Mouse (Mus musculus) bone marrow, adult 2 months (tissue): ENCODE results near the gene Arl3. TPM values are rescaled to one million over a fixed set of nuclear protein-coding genes. Genes with fewer than 3 reads are reported as not detected.

ENCODE experiments used
- H3K27ac ChIP-seq: fragments of 200-500 bp; 2 replicates; pipeline ENCODE4 v1.5.1; 2012; ENCODE audit warnings: low read depth, mild to moderate bottlenecking, control low read depth, inconsistent platforms, low read length; ENCODE audit not compliant: control insufficient read depth, poor library complexity, insufficient read depth
- H3K4me1 ChIP-seq: fragments of 200-500 bp; 2 replicates; pipeline ENCODE4 v1.6.1; 2011; ENCODE audit warnings: low read length; ENCODE audit not compliant: control insufficient read depth, insufficient read depth
- H3K4me3 ChIP-seq: fragments of 200-500 bp; replicated peaks from 2 replicates; pipeline ENCODE3; 2011; ENCODE audit warnings: mild to moderate bottlenecking, low read depth, low read length, control low read depth; ENCODE audit not compliant: control insufficient read depth
- CTCF ChIP-seq: fragments of 200-500 bp; IDR thresholded peaks from 2 replicates; pipeline ENCODE4 v1.5.1; 2011; ENCODE audit warnings: low read length, control low read depth; ENCODE audit not compliant: control insufficient read depth, insufficient read depth
- POLR2A ChIP-seq: fragments of 200-500 bp; IDR thresholded peaks from 2 replicates; pipeline ENCODE4 v1.6.1; 2011; ENCODE audit warnings: low read depth, mild to moderate bottlenecking, control low read depth, low read length, borderline replicate concordance; ENCODE audit not compliant: control insufficient read depth
- WGBS: fragments of 180-500 bp; shearing (Covaris S2); methylation state at CpG from one replicate; pipeline ENCODE4 v1.1.7; 2018; 5-methylcytosine and 5-hydroxymethylcytosine counted together
- polyA plus RNA-seq: library from polyadenylated mRNA; stranded (reverse); fragments of >200 nt; gene quantifications from 2 replicates; pipeline ENCODE4 v1.2.4, GENCODE M21; 2011; ENCODE audit warnings: low replicate concordance; ENCODE audit not compliant: missing spikeins, insufficient read depth, insufficient read length

Arl3 gene
- polyA plus RNA-seq, 1 experiment = 18.3 TPM

- H3K27ac ChIP-seq = peak overlapping the region; percentile 78
- 24% methylated on average over 11 of the region's 11 CpGs for WGBS
- no peak overlapping the region for H3K4me3 ChIP-seq
- no peak for TF ChIP-seq CTCF
- TF ChIP-seq POLR2A = no peak
- no peaks in the 10 kb centered on the region; the same call in 1 of the 2 replicates for H3K4me1 ChIP-seq
These were observed 19.4 kb downstream of the Arl3 start for GRCm38 (mm10) chr19:46553541-46553955.

DNA sequence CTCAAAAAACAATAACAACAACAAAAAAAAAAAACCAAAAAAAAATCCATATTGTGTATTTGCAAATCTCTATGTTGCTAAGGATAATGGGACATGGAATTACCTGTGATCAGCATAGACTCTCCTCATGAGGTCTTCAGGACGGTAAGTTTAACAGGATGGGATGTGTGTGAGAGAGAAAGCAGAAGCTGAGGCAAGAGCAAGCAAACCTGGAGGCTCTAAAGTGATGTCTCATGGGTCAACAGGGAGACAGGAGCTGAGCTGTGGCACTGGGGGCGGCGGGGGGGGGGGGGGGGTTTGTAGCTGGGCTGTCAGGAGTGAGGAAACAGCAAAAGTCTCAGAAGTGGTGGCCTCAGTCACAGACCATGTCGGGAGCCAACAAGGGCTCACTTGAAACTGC lies 20.5 kb downstream of the Arl3 start:
- WGBS = 62% methylated on average over 4 of the region's 4 CpGs
- H3K27ac ChIP-seq = no peak overlapping the region
- TF ChIP-seq CTCF (no peak), POLR2A (no peak)
- no peaks in the 10 kb centered on the region; the same call in 1 of the 2 replicates for H3K4me1 ChIP-seq
- no peak overlapping the region for H3K4me3 ChIP-seq

DNA sequence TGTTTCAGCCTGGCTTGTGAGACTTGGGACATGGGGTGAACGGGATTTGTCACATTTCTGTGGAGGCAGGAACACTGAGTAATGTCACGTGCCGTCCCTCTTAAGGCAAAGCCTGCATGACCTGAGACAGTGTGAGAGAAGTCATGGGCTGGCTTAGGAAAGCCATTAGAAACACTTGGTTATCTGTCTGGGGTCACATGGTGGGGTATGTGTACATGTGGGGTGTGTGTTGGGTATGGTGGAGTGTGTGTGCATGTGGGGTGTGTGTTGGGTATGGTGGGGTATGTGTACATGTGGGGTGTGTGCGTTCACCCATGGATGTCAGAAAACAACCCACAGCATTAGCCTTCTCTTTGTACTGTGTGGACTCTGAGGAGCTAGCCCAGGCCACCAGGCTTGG lies 22.6 kb downstream of the Arl3 start:
- TF ChIP-seq POLR2A = no peak
- TF ChIP-seq CTCF = no peak

DNA sequence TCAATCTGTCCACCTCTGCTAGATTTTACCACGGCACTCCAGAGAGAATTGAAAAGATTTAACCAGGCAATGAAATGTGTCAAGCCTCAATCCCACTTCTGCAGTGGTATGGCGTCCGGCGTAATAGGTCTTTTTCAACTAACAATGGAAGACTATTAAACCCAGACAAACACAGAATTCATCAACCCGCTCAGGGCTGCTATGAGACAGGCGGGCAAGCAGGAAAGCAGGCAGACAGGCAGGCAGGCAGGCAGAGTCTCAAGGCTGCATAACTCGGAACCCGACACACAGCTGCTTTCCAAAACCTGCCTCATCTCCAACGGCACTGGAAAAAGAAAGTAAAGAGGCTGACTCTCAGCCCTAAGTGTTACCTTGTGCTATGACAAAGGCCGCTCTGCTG lies 24.9 kb downstream of the Arl3 start:
- Histone ChIP-seq H3K4me3 (no peak overlapping the region), H3K27ac (no peak overlapping the region), H3K4me1 (no peaks in the 10 kb centered on the region; the same call in 1 of the 2 replicates)
- 89% methylated on average over 10 of the region's 10 CpGs for WGBS
- no peak for TF ChIP-seq CTCF
- no peak for TF ChIP-seq POLR2A

More for the DNA sequence above, 22.6 kb downstream of the Arl3 start:
- no peak overlapping the region for H3K27ac ChIP-seq
- no peaks in the 10 kb centered on the region; the same call in 1 of the 2 replicates for H3K4me1 ChIP-seq
- H3K4me3 ChIP-seq = no peak overlapping the region
- 84% methylated on average over 4 of the region's 4 CpGs for WGBS

DNA sequence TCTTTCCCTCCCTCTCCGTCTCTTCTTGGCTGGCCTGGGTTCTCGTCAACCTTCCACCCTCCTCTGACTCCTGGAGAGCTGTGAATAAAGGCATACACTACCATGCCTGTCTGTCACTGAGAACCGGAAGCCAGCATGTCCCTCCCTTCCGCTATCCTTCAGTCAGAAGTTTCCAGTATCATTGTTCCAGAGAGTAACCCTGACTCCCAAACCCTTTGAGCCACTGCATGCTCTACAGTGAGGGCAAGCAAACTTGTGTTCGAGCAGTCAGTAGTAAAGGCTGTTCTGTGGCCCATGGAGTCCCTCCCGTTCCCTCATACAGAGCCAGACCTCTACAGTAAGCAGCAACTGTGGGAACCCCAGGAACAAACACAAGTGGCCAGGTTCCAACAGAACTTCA lies 25.4 kb downstream of the Arl3 start:
- Histone ChIP-seq H3K27ac (no peak overlapping the region), H3K4me1 (no peaks in the 10 kb centered on the region; the same call in 1 of the 2 replicates), H3K4me3 (no peak overlapping the region)
- 88% methylated on average over 6 of the region's 6 CpGs for WGBS
- no peak for TF ChIP-seq POLR2A
- no peak for TF ChIP-seq CTCF

DNA sequence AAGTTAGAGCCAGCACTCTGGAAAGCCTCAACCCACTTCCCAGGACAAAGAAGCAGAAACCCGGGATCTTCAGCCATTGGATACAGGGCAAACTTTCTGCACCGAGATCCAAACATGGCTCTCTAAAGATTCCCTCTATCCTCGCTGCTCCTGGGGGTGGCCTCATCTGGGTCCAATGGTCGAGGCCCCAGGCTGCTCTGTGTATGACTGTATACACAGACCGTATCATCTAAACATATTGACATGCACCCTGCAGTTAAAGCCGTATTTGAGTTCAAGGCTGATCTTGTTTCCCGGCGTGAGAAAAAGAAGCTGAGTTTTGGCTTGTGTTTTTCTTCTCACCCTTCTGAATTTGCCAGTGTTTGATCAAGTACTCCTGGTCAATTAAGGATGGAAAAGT lies 30.2 kb downstream of the Arl3 start:
- Histone ChIP-seq H3K27ac (no peak overlapping the region), H3K4me3 (no peak overlapping the region), H3K4me1 (no peaks in the 10 kb centered on the region; the same call in 1 of the 2 replicates)
- 87% methylated on average over 8 of the region's 8 CpGs for WGBS
- TF ChIP-seq CTCF (no peak), POLR2A (no peak)

DNA sequence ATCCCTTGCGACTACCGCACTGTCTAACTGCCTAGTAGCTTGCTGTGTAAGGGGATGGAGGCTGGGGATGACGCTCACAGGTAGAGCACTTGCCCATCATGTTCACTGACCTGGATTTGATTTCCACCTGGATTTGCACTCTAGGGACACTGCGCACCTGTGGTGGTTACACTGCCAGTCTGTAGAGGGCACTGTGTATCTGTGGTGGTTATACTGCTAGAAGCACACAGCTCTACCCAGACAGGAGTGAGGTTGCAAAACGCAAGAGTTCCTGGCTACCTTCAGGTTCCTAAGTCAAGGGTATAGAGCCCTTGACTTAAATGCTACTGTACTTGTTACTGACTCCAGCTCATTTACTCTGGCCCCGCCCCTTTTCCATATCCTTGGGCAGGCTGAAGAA lies 34.8 kb downstream of the Arl3 start:
- TF ChIP-seq POLR2A (no peak), CTCF (peak; percentile 40; the same call in 1 of the 2 replicates)
- no peak overlapping the region for H3K4me3 ChIP-seq
- H3K27ac ChIP-seq = no peak overlapping the region
- no peaks in the 10 kb centered on the region; the same call in 1 of the 2 replicates for H3K4me1 ChIP-seq
- WGBS = 79% methylated on average over 6 of the region's 6 CpGs

- Histone ChIP-seq H3K4me3 (no peak overlapping the region), H3K4me1 (no peaks in the 10 kb centered on the region; the same call in 1 of the 2 replicates), H3K27ac (no peak overlapping the region)
- WGBS = 90% methylated on average over 9 of the region's 9 CpGs
- no peak for TF ChIP-seq POLR2A
- no peak for TF ChIP-seq CTCF
These were observed 35.6 kb downstream of the Arl3 start for GRCm38 (mm10) chr19:46537357-46537756.
